Mouse (Mus musculus) monocyte, adult 5-6 weeks (primary cell): ENCODE measurements around the gene Scube3. TPM values are rescaled to one million over a fixed set of nuclear protein-coding genes. Genes with fewer than 3 reads are reported as not detected.

Experiments used
- ATAC-seq: fragments of 153-309, 156-312 bp; replicated peaks from 2 replicates; pipeline ENCODE4 v1.8.0; 2017; ENCODE audit warnings: mild to moderate bottlenecking; ENCODE audit not compliant: low TSS enrichment, insufficient number of reproducible peaks, severe bottlenecking, poor library complexity, low FRiP score
- total RNA-seq: library from RNA; stranded (forward); fragments of 200-1000, 200-491, 200-594 nt; gene quantifications from 3 replicates; pipeline ENCODE4 v1.2.3, GENCODE M21; 2017

The Scube3 gene
- total RNA-seq, result under 0.01 TPM in 1 of 3 replicates, not detected in the others

- ATAC-seq, result no peak
Measured at GRCm38 (mm10) chr17:28141771-28142699, at the start of gene Scube3. Gene Scube3 (plus strand): TSS chr17:28142141.

GRCm38 (mm10) chr17:28092297-28092696, 49.6 kb upstream of the Scube3 start:
- ATAC-seq, result no peak

GRCm38 (mm10) chr17:28093837-28094236, 48.1 kb upstream of the Scube3 start:
- no peak for ATAC-seq

GRCm38 (mm10) chr17:28096418-28096817, 45.5 kb upstream of the Scube3 start:
- ATAC-seq, result no peak

- ATAC-seq, result no peak
Measured at GRCm38 (mm10) chr17:28097308-28097707, 44.6 kb upstream of the Scube3 start.

- ATAC-seq, result no peak
Measured at GRCm38 (mm10) chr17:28099086-28099485, 42.9 kb upstream of the Scube3 start.

- ATAC-seq, result no peak
Measured at GRCm38 (mm10) chr17:28100669-28101068, 41.3 kb upstream of the Scube3 start.

- no peak for ATAC-seq
Measured at GRCm38 (mm10) chr17:28101284-28101887, 40.6 kb upstream of the Scube3 start.

GRCm38 (mm10) chr17:28101902-28102319, 40.0 kb upstream of the Scube3 start:
- no peak for ATAC-seq

- no peak for ATAC-seq
Measured at GRCm38 (mm10) chr17:28104416-28104815, 37.5 kb upstream of the Scube3 start.

- ATAC-seq, result no peak
Measured at GRCm38 (mm10) chr17:28106352-28106751, 35.6 kb upstream of the Scube3 start.

GRCm38 (mm10) chr17:28107275-28107674, 34.7 kb upstream of the Scube3 start:
- ATAC-seq, result no peak

- ATAC-seq, result no peak
Measured at GRCm38 (mm10) chr17:28112266-28112665, 29.7 kb upstream of the Scube3 start.

- ATAC-seq, result no peak
Measured at GRCm38 (mm10) chr17:28116335-28116734, 25.6 kb upstream of the Scube3 start.

GRCm38 (mm10) chr17:28117451-28118209, 24.3 kb upstream of the Scube3 start:
- no peak for ATAC-seq

- no peak for ATAC-seq
Measured at GRCm38 (mm10) chr17:28120460-28120859, 21.5 kb upstream of the Scube3 start.

- ATAC-seq, result no peak
Measured at GRCm38 (mm10) chr17:28122949-28123348, 19.0 kb upstream of the Scube3 start.

- ATAC-seq, result no peak
Measured at GRCm38 (mm10) chr17:28123627-28124026, 18.3 kb upstream of the Scube3 start.

- no peak for ATAC-seq
Measured at GRCm38 (mm10) chr17:28124368-28124767, 17.6 kb upstream of the Scube3 start.
